Mouse (Mus musculus) heart, embryonic 13.5 days (tissue): Measurements from ENCODE around the gene Uchl4. TPM values are rescaled to one million over a fixed set of nuclear protein-coding genes. Genes with fewer than 3 reads are reported as not detected.
"Not testable (repeated sequence)": the region's sequence is repeated elsewhere in the genome, so short reads cannot be mapped to it uniquely, and the experiment has no call there.

Experiments
- ATAC-seq: fragments of 200-750 bp; cut with Nextera tagmentation; 2 replicates; pipeline ENCODE4 v1.8.0; 2017; ENCODE audit warnings: moderate TSS enrichment; ENCODE audit not compliant: insufficient number of reproducible peaks, low FRiP score, low TSS enrichment; ENCODE audit errors: extremely low read depth
- H3K27ac ChIP-seq: fragments of 300-500 bp; sonication (generic); replicated peaks from 2 replicates; pipeline ENCODE4 v1.5.1; 2015; ENCODE audit warnings: moderate library complexity, mild to moderate bottlenecking, inconsistent platforms
- H3K27me3 ChIP-seq: fragments of 300-500 bp; sonication (generic); replicated peaks from 2 replicates; pipeline ENCODE4 v1.6.1; 2015; ENCODE audit warnings: mild to moderate bottlenecking, inconsistent platforms
- H3K36me3 ChIP-seq: fragments of 300-500 bp; sonication (generic); 2 replicates; pipeline ENCODE4 v1.6.1; 2015; ENCODE audit warnings: mild to moderate bottlenecking, inconsistent platforms
- H3K4me1 ChIP-seq: fragments of 300-500 bp; sonication (generic); 2 replicates; pipeline ENCODE4 v1.6.1; 2015; ENCODE audit warnings: inconsistent platforms
- H3K4me2 ChIP-seq: fragments of 300-500 bp; sonication (generic); 2 replicates; pipeline ENCODE4 v1.6.1; 2015; ENCODE audit warnings: inconsistent platforms, mild to moderate bottlenecking, moderate library complexity
- H3K4me3 ChIP-seq: fragments of 300-500 bp; sonication (generic); 2 replicates; pipeline ENCODE4 v1.5.1; 2015; ENCODE audit warnings: moderate library complexity, mild to moderate bottlenecking, inconsistent platforms
- H3K9ac ChIP-seq: fragments of 300-500 bp; sonication (generic); 2 replicates; pipeline ENCODE4 v1.6.1; 2015; ENCODE audit warnings: inconsistent platforms, mild to moderate bottlenecking, moderate library complexity
- H3K9me3 ChIP-seq: fragments of 300-500 bp; sonication (generic); 2 replicates; pipeline ENCODE4 v1.6.1; 2016; ENCODE audit warnings: inconsistent platforms
- WGBS: fragments of 180-500 bp; shearing (Covaris S2); methylation state at CpG from one replicate; pipeline ENCODE4 v1.1.7; 2015; ENCODE audit warnings: mixed read lengths; 5-methylcytosine and 5-hydroxymethylcytosine counted together
- polyA plus RNA-seq: library from polyadenylated mRNA; unstranded; fragments of >200 nt; fragmentation: Nextera tagmentation; extraction: Ambion mirVana; gene quantifications from 2 replicates; pipeline ENCODE4 v1.2.1, GENCODE M21; 2015

Uchl4 gene
- polyA plus RNA-seq, 1 experiment from 2014 or later: 1.7 TPM

GRCm38 (mm10) chr9:64253021-64253904 lies 18.3 kb downstream of the Uchl4 start, which contains the start of gene Map2k1:
Map2k1 (minus strand) TSS chr9:64253631.
- no peaks in the 10 kb centered on the region for H3K9me3 ChIP-seq
- H3K4me2 ChIP-seq: peak within 1 kb of the TSS; percentile 75
- peak within 1 kb of the TSS; percentile 95 for H3K27ac ChIP-seq
- WGBS: under 1% methylated on average over 89 of the region's 89 CpGs
- peak within 1 kb of the TSS; percentile 88 for H3K4me3 ChIP-seq
- H3K4me1 ChIP-seq: peaks cover 32% of the 10 kb centered on the region
- H3K36me3 ChIP-seq: peaks cover 3% of the 10 kb centered on the region; the same call in 1 of the 2 replicates
- H3K27me3 ChIP-seq: no peaks in the 10 kb centered on the region
- ATAC-seq: peak; percentile 98
- H3K9ac ChIP-seq: peak within 1 kb of the TSS; percentile 92

GRCm38 (mm10) chr9:64255422-64255821 lies 20.4 kb downstream of the Uchl4 start:
- no peak overlapping the region for H3K4me2 ChIP-seq
- ATAC-seq: no peak
- H3K4me3 ChIP-seq: no peak overlapping the region
- peaks cover 22% of the 10 kb centered on the region for H3K4me1 ChIP-seq
- no peaks in the 10 kb centered on the region for H3K27me3 ChIP-seq
- H3K9me3 ChIP-seq: no peaks in the 10 kb centered on the region
- WGBS: 68% methylated on average over 3 of the region's 3 CpGs
- no peak overlapping the region for H3K9ac ChIP-seq
- H3K27ac ChIP-seq: no peak overlapping the region
- no peaks in the 10 kb centered on the region for H3K36me3 ChIP-seq

- WGBS: 81% methylated on average over 3 of the region's 3 CpGs
- no peak overlapping the region for H3K4me2 ChIP-seq
- peaks cover 15% of the 10 kb centered on the region for H3K4me1 ChIP-seq
- ATAC-seq: no peak
- H3K27ac ChIP-seq: no peak overlapping the region
- no peak overlapping the region for H3K9ac ChIP-seq
- H3K36me3 ChIP-seq: no peaks in the 10 kb centered on the region
- no peaks in the 10 kb centered on the region for H3K27me3 ChIP-seq
- no peak overlapping the region for H3K4me3 ChIP-seq
- H3K9me3 ChIP-seq: no peaks in the 10 kb centered on the region
These were observed 21.2 kb downstream of the Uchl4 start for GRCm38 (mm10) chr9:64256204-64256603.

GRCm38 (mm10) chr9:64259906-64260305 lies 24.9 kb downstream of the Uchl4 start:
- no peaks in the 10 kb centered on the region for H3K4me1 ChIP-seq
- 81% methylated on average over 5 of the region's 5 CpGs for WGBS
- no peak overlapping the region for H3K9ac ChIP-seq
- H3K9me3 ChIP-seq: no peaks in the 10 kb centered on the region
- no peak for ATAC-seq
- H3K27ac ChIP-seq: no peak overlapping the region
- no peaks in the 10 kb centered on the region for H3K27me3 ChIP-seq
- no peaks in the 10 kb centered on the region for H3K36me3 ChIP-seq
- no peak overlapping the region for H3K4me2 ChIP-seq
- no peak overlapping the region for H3K4me3 ChIP-seq

- Histone ChIP-seq H3K36me3 (no peaks in the 10 kb centered on the region), H3K9ac (no peak overlapping the region), H3K27me3 (no peaks in the 10 kb centered on the region), H3K4me2 (no peak overlapping the region), H3K4me1 (no peaks in the 10 kb centered on the region), H3K27ac (no peak overlapping the region), H3K4me3 (no peak overlapping the region), H3K9me3 (no peaks in the 10 kb centered on the region)
- no peak for ATAC-seq
- WGBS: 80% methylated on average over 4 of the region's 4 CpGs
These were observed 26.0 kb downstream of the Uchl4 start for GRCm38 (mm10) chr9:64261023-64261422.

- WGBS: 35% methylated on average over 1 of the region's 1 CpGs
- ATAC-seq: no peak
- Histone ChIP-seq H3K9me3 (no peaks in the 10 kb centered on the region), H3K36me3 (no peaks in the 10 kb centered on the region), H3K27ac (no peak overlapping the region), H3K4me3 (no peak overlapping the region), H3K27me3 (no peaks in the 10 kb centered on the region), H3K4me2 (no peak overlapping the region), H3K4me1 (no peaks in the 10 kb centered on the region), H3K9ac (no peak overlapping the region)
These were observed 29.8 kb downstream of the Uchl4 start for GRCm38 (mm10) chr9:64264813-64265212.

GRCm38 (mm10) chr9:64267231-64267630 lies 32.2 kb downstream of the Uchl4 start:
- Histone ChIP-seq H3K4me1 (no peaks in the 10 kb centered on the region), H3K4me3 (no peak overlapping the region), H3K9ac (no peak overlapping the region), H3K9me3 (no peaks in the 10 kb centered on the region), H3K4me2 (no peak overlapping the region), H3K27me3 (no peaks in the 10 kb centered on the region), H3K36me3 (no peaks in the 10 kb centered on the region), H3K27ac (no peak overlapping the region)
- ATAC-seq: no peak
- 82% methylated on average over 1 of the region's 1 CpGs for WGBS

GRCm38 (mm10) chr9:64268196-64268595 lies 33.2 kb downstream of the Uchl4 start:
- no peaks in the 10 kb centered on the region for H3K9me3 ChIP-seq
- no peaks in the 10 kb centered on the region for H3K4me1 ChIP-seq
- ATAC-seq: no peak
- H3K4me2 ChIP-seq: no peak overlapping the region
- no peak overlapping the region for H3K27ac ChIP-seq
- 71% methylated on average over 10 of the region's 10 CpGs for WGBS
- H3K4me3 ChIP-seq: no peak overlapping the region
- H3K9ac ChIP-seq: no peak overlapping the region
- H3K27me3 ChIP-seq: no peaks in the 10 kb centered on the region
- H3K36me3 ChIP-seq: no peaks in the 10 kb centered on the region

GRCm38 (mm10) chr9:64268836-64269235 lies 33.8 kb downstream of the Uchl4 start:
- not testable (repeated sequence) for H3K27ac ChIP-seq, ATAC-seq, H3K4me1 ChIP-seq, H3K9ac ChIP-seq, H3K27me3 ChIP-seq, H3K4me3 ChIP-seq, H3K4me2 ChIP-seq, H3K36me3 ChIP-seq, H3K9me3 ChIP-seq
- 90% methylated on average over 8 of the region's 8 CpGs for WGBS

GRCm38 (mm10) chr9:64271249-64271648 lies 36.2 kb downstream of the Uchl4 start:
- Histone ChIP-seq H3K4me1 (no peaks in the 10 kb centered on the region), H3K9me3 (no peaks in the 10 kb centered on the region), H3K27ac (no peak overlapping the region), H3K4me2 (no peak overlapping the region), H3K27me3 (no peaks in the 10 kb centered on the region), H3K9ac (no peak overlapping the region), H3K36me3 (no peaks in the 10 kb centered on the region), H3K4me3 (no peak overlapping the region)
- WGBS: 58% methylated on average over 3 of the region's 3 CpGs
- no peak for ATAC-seq

- H3K36me3 ChIP-seq: no peaks in the 10 kb centered on the region
- 30% methylated on average over 7 of the region's 7 CpGs for WGBS
- H3K9me3 ChIP-seq: no peaks in the 10 kb centered on the region
- no peak overlapping the region for H3K27ac ChIP-seq
- no peaks in the 10 kb centered on the region for H3K27me3 ChIP-seq
- no peak overlapping the region for H3K9ac ChIP-seq
- no peaks in the 10 kb centered on the region for H3K4me1 ChIP-seq
- no peak overlapping the region for H3K4me3 ChIP-seq
- no peak for ATAC-seq
- no peak overlapping the region for H3K4me2 ChIP-seq
These were observed 37.6 kb downstream of the Uchl4 start for GRCm38 (mm10) chr9:64272611-64273010.

GRCm38 (mm10) chr9:64273757-64274156 lies 38.8 kb downstream of the Uchl4 start:
- Histone ChIP-seq H3K4me3 (no peak overlapping the region), H3K9ac (no peak overlapping the region), H3K27ac (no peak overlapping the region), H3K36me3 (no peaks in the 10 kb centered on the region), H3K4me2 (no peak overlapping the region), H3K4me1 (no peaks in the 10 kb centered on the region), H3K27me3 (no peaks in the 10 kb centered on the region), H3K9me3 (no peaks in the 10 kb centered on the region)
- no peak for ATAC-seq
- WGBS: 70% methylated on average over 4 of the region's 4 CpGs
